Mouse (Mus musculus): ENCODE measurements around the gene Jdp2.

Jdp2 gene

GRCm38 (mm10) chr12:85598611-85599477 lies at the start of gene Jdp2:
Gene Jdp2 (plus strand): TSS chr12:85599027.
- in situ Hi-C loops (cut with MboI; ENCODE audit: low sequenced_read_pairs): no loop called here

GRCm38 (mm10) chr12:85549661-85550060 lies 49.2 kb upstream of the Jdp2 start:
- in situ Hi-C loops (cut with MboI; ENCODE audit: low sequenced_read_pairs): no loop called here

GRCm38 (mm10) chr12:85550435-85550834 lies 48.4 kb upstream of the Jdp2 start:
- in situ Hi-C loops (cut with MboI; ENCODE audit: low sequenced_read_pairs): no loop called here

GRCm38 (mm10) chr12:85559299-85559698 lies 39.5 kb upstream of the Jdp2 start:
- in situ Hi-C loops (cut with MboI; ENCODE audit: low sequenced_read_pairs): no loop called here

- in situ Hi-C loops (cut with MboI; ENCODE audit: low sequenced_read_pairs): no loop called here
Measured at GRCm38 (mm10) chr12:85565441-85565840, 33.4 kb upstream of the Jdp2 start.

- in situ Hi-C loops (cut with MboI; ENCODE audit: low sequenced_read_pairs): no loop called here
Measured at GRCm38 (mm10) chr12:85568298-85568697, 30.5 kb upstream of the Jdp2 start.

GRCm38 (mm10) chr12:85569393-85570157 lies 29.3 kb upstream of the Jdp2 start:
- in situ Hi-C loops (cut with MboI; ENCODE audit: low sequenced_read_pairs): no loop called here

- in situ Hi-C loops (cut with MboI; ENCODE audit: low sequenced_read_pairs): no loop called here
Measured at GRCm38 (mm10) chr12:85570158-85570540, 28.7 kb upstream of the Jdp2 start.

GRCm38 (mm10) chr12:85571312-85571711 lies 27.5 kb upstream of the Jdp2 start:
- in situ Hi-C loops (cut with MboI; ENCODE audit: low sequenced_read_pairs): no loop called here

GRCm38 (mm10) chr12:85572047-85572475 lies 26.8 kb upstream of the Jdp2 start:
- in situ Hi-C loops (cut with MboI; ENCODE audit: low sequenced_read_pairs): no loop called here

- in situ Hi-C loops (cut with MboI; ENCODE audit: low sequenced_read_pairs): no loop called here
Measured at GRCm38 (mm10) chr12:85574806-85575495, 23.9 kb upstream of the Jdp2 start.

GRCm38 (mm10) chr12:85575496-85575840 lies 23.4 kb upstream of the Jdp2 start:
- in situ Hi-C loops (cut with MboI; ENCODE audit: low sequenced_read_pairs): no loop called here

GRCm38 (mm10) chr12:85581261-85582066 lies 17.4 kb upstream of the Jdp2 start:
- in situ Hi-C loops (cut with MboI; ENCODE audit: low sequenced_read_pairs): no loop called here

GRCm38 (mm10) chr12:85582067-85582316 lies 16.8 kb upstream of the Jdp2 start:
- in situ Hi-C loops (cut with MboI; ENCODE audit: low sequenced_read_pairs): no loop called here

GRCm38 (mm10) chr12:85585761-85586258 lies 13.0 kb upstream of the Jdp2 start:
- in situ Hi-C loops (cut with MboI; ENCODE audit: low sequenced_read_pairs): no loop called here

- in situ Hi-C loops (cut with MboI; ENCODE audit: low sequenced_read_pairs): no loop called here
Measured at GRCm38 (mm10) chr12:85589870-85590382, 8.9 kb upstream of the Jdp2 start.

GRCm38 (mm10) chr12:85592943-85593342 lies 5.9 kb upstream of the Jdp2 start:
- in situ Hi-C loops (cut with MboI; ENCODE audit: low sequenced_read_pairs): no loop called here

GRCm38 (mm10) chr12:85594390-85594789 lies 4.4 kb upstream of the Jdp2 start:
- in situ Hi-C loops (cut with MboI; ENCODE audit: low sequenced_read_pairs): no loop called here

GRCm38 (mm10) chr12:85598053-85598452 lies 774 bp upstream of the Jdp2 start:
- in situ Hi-C loops (cut with MboI; ENCODE audit: low sequenced_read_pairs): no loop called here

- in situ Hi-C loops (cut with MboI; ENCODE audit: low sequenced_read_pairs): no loop called here
Measured at GRCm38 (mm10) chr12:85599478-85600152, 788 bp downstream of the Jdp2 start.

Data from CH12F3 (cell line).